Mouse (Mus musculus) yolk sac, embryonic 10.5 days (tissue): ENCODE measurements around the gene Csn1s2a.
"Not testable (repeated sequence)": the region's sequence is repeated elsewhere in the genome, so short reads cannot be mapped to it uniquely, and the experiment has no call there.

ENCODE experiments used
- DNase-seq: peaks from one replicate; pipeline ENCODE4 v3.0.0-alpha.2; 2017; ENCODE audit warnings: low spot score

Csn1s2a gene

DNA sequence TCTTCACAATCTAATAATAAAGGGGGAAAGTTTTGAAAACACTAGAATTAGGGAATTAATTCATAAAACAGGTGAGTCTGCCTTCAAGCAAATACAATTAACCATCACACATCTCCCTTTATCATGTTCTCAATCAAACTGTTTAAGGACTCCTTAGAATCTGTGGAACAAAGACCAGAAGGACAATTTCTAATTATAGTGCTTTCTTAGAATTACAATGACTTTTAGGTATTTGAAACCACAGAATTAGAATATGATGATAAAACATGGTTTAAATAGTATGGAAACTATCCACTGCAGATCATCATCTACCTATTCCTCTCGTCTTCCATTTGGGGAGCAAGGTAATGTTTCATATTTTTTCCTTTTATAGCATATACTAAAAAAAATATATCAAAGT is at the start of gene Csn1s2a:
Gene Csn1s2a (plus strand): TSS at position 301 of the 400 bp plus-strand sequence.
- DNase-seq, result no peak

DNA sequence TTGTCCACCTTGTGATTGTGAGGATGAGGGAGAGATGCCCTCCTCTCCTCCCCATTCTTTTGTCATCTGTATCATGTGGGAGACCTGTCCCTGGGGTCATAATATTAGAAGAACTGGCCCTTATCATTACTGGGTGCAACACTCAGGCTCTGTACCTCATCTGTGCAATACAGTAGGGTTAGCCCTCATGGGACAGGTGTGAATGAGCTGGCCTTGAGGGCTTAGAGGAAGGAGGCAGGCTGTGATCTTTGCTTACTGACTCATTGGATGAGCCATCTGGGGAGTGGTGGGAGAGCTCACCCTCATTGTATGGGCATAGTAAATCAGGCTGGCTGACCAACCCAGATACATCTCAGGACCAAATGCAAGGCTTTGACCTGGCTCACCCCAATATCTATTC is 39.5 kb upstream of the Csn1s2a start:
- no peak for DNase-seq

DNA sequence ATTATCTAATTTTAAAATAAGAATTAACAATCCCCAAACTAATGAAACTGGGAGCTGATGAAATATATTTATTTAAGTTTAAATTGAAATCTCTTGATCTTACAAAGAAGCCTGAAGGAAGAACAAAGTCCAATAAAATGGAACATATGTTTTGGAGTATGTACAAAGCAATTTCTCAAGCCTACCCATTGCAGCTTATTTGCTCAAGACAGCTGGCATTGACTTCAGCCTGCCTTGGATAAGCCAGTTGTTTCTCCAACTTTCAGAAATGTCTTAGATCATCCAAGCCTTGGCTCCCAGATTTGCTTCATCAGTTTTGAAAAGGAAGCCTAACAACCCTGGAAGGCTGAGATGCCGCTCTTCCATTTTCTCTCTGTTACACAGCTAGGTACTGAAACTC is 20.9 kb upstream of the Csn1s2a start:
- DNase-seq, result no peak

DNA sequence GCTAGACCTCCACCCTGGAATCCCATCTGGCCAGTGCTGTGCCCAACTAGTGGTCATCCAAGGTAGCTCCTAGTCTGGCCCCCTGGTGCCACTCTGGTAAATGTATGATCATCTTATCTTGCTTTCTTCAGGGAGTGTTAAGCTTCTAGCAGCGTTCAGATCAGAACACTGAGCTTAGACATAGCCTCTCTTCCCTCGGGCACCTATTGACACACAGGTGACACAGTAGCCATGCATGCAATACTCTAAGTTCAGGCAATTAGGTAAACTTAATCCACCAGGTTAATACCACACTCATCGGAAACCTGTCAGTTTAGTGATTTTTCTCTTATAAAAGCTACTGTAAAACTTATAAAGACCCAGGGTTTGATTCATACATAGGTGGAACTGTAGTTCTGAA is 9.8 kb upstream of the Csn1s2a start:
- no peak for DNase-seq

DNA sequence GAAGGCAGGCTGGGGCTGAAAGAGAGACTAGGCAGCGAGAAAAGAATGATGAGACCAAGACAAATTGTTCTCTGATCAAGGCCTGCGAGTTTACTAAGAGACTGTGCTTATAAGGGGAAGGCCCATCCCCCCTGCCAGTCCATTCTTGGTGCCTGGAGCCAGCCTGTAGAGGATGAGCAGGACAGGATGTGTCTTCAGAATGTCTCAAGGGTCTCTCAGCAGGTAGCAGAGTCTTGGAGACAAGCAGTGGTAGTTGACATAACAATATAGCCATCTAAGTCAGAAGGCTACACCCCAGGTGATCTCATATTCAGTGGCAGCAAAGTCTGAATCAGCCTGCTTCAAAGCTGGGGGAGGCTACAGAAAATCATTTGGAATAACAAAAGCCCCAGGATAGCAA is 2.2 kb upstream of the Csn1s2a start:
- DNase-seq, result not testable (repeated sequence)

DNA sequence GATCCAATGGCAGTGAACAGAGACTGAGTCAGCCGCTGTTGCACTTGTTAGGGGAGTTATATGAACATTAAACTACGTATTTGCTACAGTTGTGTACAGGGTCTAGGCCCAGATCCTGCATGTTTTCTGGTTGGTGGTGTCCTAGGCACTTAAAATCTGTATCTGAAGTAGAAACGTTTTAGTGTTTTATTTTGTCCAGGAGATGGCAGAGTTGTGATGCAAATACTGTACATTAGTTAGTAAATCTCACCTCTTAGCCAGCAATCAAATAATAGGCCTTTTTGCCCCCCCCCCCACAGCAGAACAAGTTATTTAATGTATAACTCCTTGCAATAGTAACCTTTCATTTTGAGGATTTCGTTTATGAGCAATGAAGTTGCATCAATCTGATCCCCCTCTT is 8.4 kb downstream of the Csn1s2a start:
- DNase-seq, result no peak

DNA sequence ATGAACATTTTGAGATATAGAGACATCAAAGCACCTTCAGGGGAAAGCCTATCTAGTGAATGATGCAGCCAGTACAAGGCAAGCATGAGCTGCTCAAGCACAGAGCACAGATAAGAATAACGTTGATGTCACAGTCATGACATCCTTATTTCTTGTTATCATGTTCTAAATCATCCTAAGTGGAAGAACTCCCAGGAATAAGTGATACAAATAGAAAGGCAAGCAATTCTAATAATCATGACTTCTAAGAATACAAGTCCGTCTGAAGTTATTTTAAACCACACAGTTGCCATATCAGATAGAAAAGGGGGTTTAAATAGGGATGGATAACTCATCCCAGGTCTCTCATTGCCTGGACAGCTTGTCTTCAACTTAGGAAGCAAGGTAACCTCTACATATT is 33.4 kb downstream of the Csn1s2a start, which contains the start of gene Csn1s2b:
Gene Csn1s2b (plus strand): TSS at position 301 of the 400 bp plus-strand sequence.
- no peak for DNase-seq

DNA sequence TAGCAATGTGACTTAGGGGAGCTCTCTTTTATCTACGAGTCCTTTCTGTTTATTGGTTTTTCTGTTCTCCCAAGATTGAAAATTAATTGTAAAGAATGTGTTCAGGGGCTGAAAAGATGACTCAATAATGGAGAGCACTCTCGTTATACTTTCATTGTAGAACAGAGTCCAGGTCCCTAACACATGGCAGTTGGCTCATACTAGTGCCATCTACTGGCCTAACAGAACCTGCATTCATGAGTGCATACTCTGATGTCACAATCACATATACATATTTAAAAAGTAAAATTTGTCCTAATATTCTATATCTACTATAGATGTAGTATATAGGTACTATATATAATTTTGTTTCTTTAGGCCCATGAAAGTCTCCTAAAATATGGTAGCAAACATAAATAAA is 34.9 kb downstream of the Csn1s2a start:
- DNase-seq, result no peak

DNA sequence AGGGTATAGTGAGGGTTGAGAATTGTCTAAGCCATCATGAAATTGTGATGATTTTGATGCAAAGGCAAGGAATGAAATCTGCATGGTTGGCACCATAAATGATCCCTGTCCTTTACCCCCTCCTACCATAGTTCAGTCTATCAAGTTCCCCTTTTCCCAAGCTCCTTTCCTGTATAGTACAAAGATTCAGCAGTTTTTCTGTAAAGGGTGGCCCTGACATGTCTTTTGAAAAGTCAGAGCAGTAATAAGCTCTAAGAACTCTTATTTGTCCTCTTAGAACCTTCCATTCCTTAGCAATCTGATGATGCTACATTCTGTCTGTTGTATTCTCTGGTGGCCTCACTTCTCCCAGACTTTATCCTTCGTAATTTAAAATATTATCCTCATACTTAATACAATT is 51.0 kb downstream of the Csn1s2a start, which contains the start of gene Prr27:
Gene Prr27 (plus strand): TSS at position 301 of the 400 bp plus-strand sequence.
- no peak for DNase-seq
